Mouse (Mus musculus) A20 (cell line): ENCODE data around the gene C3ar1.

ENCODE experiments used
- DNase-seq: peaks from one replicate; pipeline ENCODE4 v3.0.0-alpha.2; 2011; ENCODE audit warnings: low read depth, low spot score

C3ar1 gene

GRCm38 (mm10) chr6:122855955-122856354, at the start of gene C3ar1:
Gene C3ar1 (minus strand): TSS chr6:122856161.
- no peak for DNase-seq

GRCm38 (mm10) chr6:122892442-122893049, 36.6 kb upstream of the C3ar1 start:
- peak; percentile 76 for DNase-seq

GRCm38 (mm10) chr6:122889599-122889998, 33.6 kb upstream of the C3ar1 start:
- DNase-seq: no peak

GRCm38 (mm10) chr6:122883603-122884002, 27.6 kb upstream of the C3ar1 start:
- no peak for DNase-seq

GRCm38 (mm10) chr6:122881287-122881686, 25.3 kb upstream of the C3ar1 start:
- no peak for DNase-seq

GRCm38 (mm10) chr6:122879781-122880505, 24.0 kb upstream of the C3ar1 start:
- no peak for DNase-seq

GRCm38 (mm10) chr6:122879141-122879735, 23.3 kb upstream of the C3ar1 start:
- peak; percentile 31 for DNase-seq

GRCm38 (mm10) chr6:122874720-122875389, 18.9 kb upstream of the C3ar1 start:
- DNase-seq: no peak

GRCm38 (mm10) chr6:122873871-122874719, 18.1 kb upstream of the C3ar1 start, which contains the start of gene Necap1:
Gene Necap1 (plus strand): TSS chr6:122874474.
- DNase-seq: peak; percentile 96

- peak; percentile 90 for DNase-seq
These were observed 16.8 kb upstream of the C3ar1 start for GRCm38 (mm10) chr6:122872800-122873199.

- no peak for DNase-seq
These were observed 13.9 kb upstream of the C3ar1 start for GRCm38 (mm10) chr6:122869846-122870245.

GRCm38 (mm10) chr6:122867914-122868313, 12.0 kb upstream of the C3ar1 start:
- peak; percentile 47 for DNase-seq

GRCm38 (mm10) chr6:122862871-122863270, 6.9 kb upstream of the C3ar1 start:
- DNase-seq: no peak

- peak; percentile 26 for DNase-seq
These were observed 6.5 kb upstream of the C3ar1 start for GRCm38 (mm10) chr6:122862434-122862833.

GRCm38 (mm10) chr6:122854552-122854951, 1.4 kb downstream of the C3ar1 start:
- peak; percentile 87 for DNase-seq

- no peak for DNase-seq
These were observed 3.3 kb downstream of the C3ar1 start for GRCm38 (mm10) chr6:122852696-122853095.

GRCm38 (mm10) chr6:122843759-122844158, 12.2 kb downstream of the C3ar1 start:
- DNase-seq: no peak

- no peak for DNase-seq
These were observed 18.4 kb downstream of the C3ar1 start for GRCm38 (mm10) chr6:122837539-122837938.

GRCm38 (mm10) chr6:122836974-122837373, 19.0 kb downstream of the C3ar1 start:
- no peak for DNase-seq

- DNase-seq: peak; percentile 73
These were observed 21.6 kb downstream of the C3ar1 start for GRCm38 (mm10) chr6:122834365-122834764.

- DNase-seq: no peak
These were observed 23.1 kb downstream of the C3ar1 start for GRCm38 (mm10) chr6:122832880-122833279.
